Mouse (Mus musculus) bone marrow macrophage, adult 2 months (primary cell): Measurements from ENCODE around the gene Arl5c. TPM values are rescaled to one million over a fixed set of nuclear protein-coding genes. Genes with fewer than 3 reads are reported as not detected.

Source experiments
- H3K27ac ChIP-seq: 2 replicates; pipeline ENCODE4 v1.5.1; 2012; ENCODE audit warnings: low read depth, low read length; ENCODE audit not compliant: insufficient read depth
- H3K4me1 ChIP-seq: 2 replicates; pipeline ENCODE4 v1.6.1; 2012; ENCODE audit warnings: low read length; ENCODE audit not compliant: control insufficient read depth, insufficient read depth
- H3K4me3 ChIP-seq: 2 replicates; pipeline ENCODE4 v1.5.1; 2012; ENCODE audit warnings: mild to moderate bottlenecking, low read length, moderate library complexity; ENCODE audit not compliant: insufficient read depth
- CTCF ChIP-seq: IDR thresholded peaks from 2 replicates; pipeline ENCODE4 v1.5.1; 2012; ENCODE audit warnings: low read depth, mild to moderate bottlenecking, low read length, moderate library complexity
- POLR2A ChIP-seq: IDR thresholded peaks from 2 replicates; pipeline ENCODE4 v1.6.1; 2012; ENCODE audit warnings: mild to moderate bottlenecking, low read depth, low read length, borderline replicate concordance
- polyA plus RNA-seq: library from polyadenylated mRNA; stranded (reverse); fragments of >200 nt; gene quantifications from 2 replicates; pipeline ENCODE4 v1.2.4, GENCODE M21; 2012; ENCODE audit not compliant: missing spikeins, insufficient read depth, insufficient read length

Gene Arl5c
- polyA plus RNA-seq, 1 experiment = 128 TPM

DNA sequence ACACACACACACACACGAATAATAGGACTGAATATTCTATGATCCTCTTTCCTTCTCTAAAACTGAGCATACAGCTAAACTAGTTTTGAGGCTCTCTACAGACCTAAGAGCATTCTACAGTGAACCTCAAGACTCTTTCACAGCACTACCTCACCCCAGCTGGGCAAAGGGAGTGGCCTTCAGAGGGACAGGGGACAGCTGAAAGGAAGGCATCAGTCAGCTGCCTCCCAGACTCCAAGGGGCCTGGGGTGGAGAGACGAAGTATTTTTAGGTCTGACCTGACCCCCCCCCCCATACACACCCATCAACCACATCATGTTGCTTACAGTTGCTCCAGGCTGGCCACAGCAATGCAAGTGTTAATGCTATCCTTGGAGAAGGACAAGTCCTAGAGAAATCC, 25.1 kb upstream of the Arl5c start:
- Histone ChIP-seq H3K4me3 (no peak overlapping the region), H3K27ac (no peak overlapping the region), H3K4me1 (peaks cover 34% of the 10 kb centered on the region)
- TF ChIP-seq POLR2A = no peak
- no peak for TF ChIP-seq CTCF

DNA sequence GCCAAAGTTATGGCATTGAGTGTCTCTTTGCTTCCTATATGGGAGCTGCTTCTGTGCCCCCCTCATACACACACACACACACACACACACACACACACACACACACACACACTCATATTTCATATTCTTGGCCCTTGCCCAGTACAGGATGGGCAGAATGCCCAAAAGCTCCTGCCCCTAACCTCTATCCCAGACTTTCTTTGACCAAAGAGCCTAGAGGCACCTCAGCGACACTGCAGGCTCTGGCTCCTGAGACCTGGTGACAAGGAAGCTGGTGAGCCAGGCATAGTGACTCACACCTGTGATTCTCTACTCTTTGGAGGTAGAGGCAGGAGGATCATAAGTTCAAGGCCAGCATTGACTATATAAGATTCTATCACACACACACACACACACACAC, 24.7 kb upstream of the Arl5c start:
- Histone ChIP-seq H3K27ac (no peak overlapping the region), H3K4me3 (no peak overlapping the region), H3K4me1 (peaks cover 30% of the 10 kb centered on the region)
- TF ChIP-seq CTCF (no peak), POLR2A (no peak)

DNA sequence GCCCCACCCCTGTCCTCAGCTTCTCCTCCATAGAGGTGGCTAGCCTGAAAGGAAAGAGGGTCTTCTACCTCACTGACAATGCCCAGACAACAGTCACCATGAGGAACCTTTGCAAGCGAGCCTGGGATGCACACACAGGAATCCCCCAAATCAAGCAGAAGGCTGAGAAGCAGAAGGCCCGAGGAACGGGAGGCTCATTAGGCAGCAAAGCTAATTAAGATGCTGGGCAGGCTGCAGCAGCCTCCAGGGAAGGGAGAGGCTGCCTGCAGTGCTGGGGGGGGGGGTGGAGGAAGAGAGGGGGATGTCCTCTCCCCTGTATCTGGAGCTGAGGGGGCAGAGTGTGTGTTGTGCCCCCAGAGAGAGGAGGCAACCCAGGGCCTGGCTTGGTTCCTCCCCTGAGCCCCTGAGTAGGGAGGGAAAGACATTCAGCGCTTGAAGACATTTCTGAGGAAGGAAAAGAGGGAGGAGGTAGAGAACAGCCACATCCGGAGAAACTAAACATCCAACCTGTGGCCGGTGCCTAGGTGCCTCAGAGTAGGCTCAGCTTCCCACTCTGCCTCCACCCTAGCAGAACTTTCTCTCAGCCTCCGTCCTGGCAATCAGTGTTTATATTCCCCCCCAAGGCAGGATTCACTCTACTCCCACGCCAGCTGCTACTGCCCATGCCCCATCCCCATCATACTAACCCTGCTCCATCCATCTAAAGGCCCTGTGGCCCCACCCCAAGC, 24.1 kb upstream of the Arl5c start:
- Histone ChIP-seq H3K4me3 (no peak overlapping the region), H3K4me1 (peaks cover 28% of the 10 kb centered on the region), H3K27ac (no peak overlapping the region)
- TF ChIP-seq POLR2A (no peak), CTCF (no peak)

DNA sequence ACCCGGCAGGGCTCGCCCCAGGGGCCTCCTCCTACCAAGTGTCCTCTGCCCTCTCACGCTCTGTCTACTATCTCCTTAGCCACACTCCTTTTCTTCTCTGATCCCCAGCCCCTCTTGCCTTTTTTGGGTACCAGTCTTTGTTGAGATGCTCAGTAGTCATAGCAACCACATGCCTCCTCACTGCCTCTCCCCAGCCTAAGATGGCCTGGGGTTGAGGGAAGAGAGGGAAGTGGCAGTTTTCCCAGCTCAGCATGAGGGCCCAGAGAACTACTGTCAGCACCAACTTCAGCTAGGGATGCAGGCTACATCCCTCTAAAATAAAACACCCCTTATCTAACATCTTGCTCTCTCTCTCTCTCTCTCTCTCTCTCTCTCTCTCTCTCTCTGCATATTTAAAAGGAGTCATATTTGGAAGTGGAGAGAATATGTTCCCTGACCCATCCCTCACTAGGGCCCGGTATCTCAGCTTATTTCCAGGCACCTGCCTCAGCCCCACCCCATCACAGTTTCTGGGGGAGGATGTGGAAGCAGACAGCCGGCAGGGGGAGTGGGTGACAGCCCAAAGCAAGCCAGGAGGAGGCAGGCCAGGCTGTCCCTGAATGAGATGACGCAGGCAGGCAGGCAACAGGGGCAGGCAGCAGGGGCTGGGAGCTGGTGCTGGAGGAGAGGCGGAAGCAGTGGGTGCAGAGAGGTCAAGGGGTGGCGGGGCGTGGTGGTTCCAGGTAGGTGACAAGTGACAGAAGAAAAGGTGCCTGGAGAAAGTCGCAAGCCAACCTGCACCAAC, 23.1 kb upstream of the Arl5c start:
- H3K4me3 ChIP-seq = no peak overlapping the region
- no peak for TF ChIP-seq POLR2A
- no peak for TF ChIP-seq CTCF
- H3K27ac ChIP-seq = no peak overlapping the region
- peaks cover 22% of the 10 kb centered on the region for H3K4me1 ChIP-seq

DNA sequence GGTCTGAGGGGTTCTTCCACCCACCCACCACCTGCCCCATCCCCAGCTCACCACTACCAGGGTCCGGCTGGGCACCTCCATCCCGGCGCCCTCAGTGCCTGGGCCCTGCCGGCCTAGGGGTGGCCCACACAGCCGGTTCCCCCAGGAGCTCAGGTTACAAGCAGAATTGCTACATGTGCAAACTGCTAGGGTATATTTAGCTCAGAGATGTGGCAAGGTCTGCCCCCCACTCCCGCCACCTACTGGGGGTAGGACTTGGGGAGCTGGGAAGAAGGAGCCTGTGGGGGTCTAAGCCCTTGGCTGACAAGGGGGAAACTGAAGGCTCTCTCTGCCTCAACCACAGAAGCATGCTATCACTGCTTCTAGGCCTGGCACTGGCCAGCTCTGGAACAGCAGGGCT, 22.2 kb upstream of the Arl5c start:
- TF ChIP-seq CTCF (no peak), POLR2A (no peak)

DNA sequence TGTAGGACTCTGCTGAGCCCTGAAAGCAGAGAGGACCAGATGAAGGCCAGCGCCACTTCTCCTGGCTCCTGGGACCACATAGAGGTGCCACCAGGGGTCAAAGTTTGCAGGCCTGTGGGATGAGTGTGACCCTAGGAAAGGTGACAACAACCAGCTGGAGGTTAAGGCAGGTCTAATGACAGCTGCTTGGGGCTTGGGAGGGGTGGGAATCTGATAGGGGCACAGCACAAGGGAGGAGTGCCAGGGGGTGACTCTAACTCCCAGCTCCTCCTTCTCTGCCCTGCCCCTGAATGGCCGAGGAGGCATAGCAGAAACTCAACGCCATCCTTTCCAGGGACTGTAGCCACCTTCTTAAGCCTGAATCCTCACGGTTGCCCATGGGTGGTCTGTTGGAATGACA, 20.8 kb upstream of the Arl5c start:
- H3K27ac ChIP-seq = no peak overlapping the region
- no peak for TF ChIP-seq POLR2A
- H3K4me3 ChIP-seq = no peak overlapping the region
- peaks cover 11% of the 10 kb centered on the region for H3K4me1 ChIP-seq

More for the DNA sequence above, 22.2 kb upstream of the Arl5c start:
- no peak overlapping the region for H3K4me3 ChIP-seq
- no peak overlapping the region for H3K27ac ChIP-seq
- H3K4me1 ChIP-seq = peaks cover 16% of the 10 kb centered on the region

DNA sequence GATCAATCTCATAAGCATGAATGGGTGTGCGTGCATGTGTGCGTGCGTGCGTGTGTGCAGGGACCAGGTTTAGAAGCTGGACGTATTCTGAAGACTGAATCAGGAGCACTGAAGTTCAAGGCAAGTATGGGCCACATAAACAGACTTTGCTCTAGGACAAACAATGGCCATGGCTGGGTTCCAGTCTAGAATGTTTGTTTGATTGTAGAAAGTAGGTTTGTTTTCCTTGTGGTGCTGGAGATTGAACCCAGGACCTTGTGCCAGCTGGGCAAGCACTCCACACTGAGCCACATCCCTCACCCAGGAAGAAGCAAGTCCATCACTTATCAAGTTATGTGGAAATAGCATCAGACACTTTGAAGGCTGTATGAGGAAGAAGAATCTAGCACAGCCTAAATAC, 20.2 kb upstream of the Arl5c start:
- TF ChIP-seq CTCF (no peak), POLR2A (no peak)
- Histone ChIP-seq H3K27ac (no peak overlapping the region), H3K4me3 (no peak overlapping the region), H3K4me1 (peaks cover 4% of the 10 kb centered on the region)

DNA sequence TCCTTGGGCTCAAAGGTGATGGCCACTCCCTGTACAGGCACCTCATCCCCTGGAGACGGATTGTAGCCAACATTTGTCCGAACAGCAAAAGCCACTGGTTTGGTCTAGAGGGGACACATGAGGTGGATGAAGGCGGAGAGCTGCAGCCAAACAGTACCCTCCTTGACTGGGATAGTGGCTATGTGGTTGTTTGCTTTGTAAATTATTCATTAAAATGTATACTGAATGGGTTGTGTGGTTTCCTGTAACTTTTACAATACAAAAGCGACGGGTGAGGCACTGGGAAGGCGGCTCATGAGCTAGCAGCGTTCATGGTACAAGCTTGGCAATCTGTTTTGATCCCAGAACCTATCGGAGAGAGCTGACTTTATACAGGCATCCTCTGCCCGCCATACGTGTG, 16.9 kb upstream of the Arl5c start:
- no peak overlapping the region for H3K4me3 ChIP-seq
- TF ChIP-seq POLR2A (no peak), CTCF (no peak)
- H3K27ac ChIP-seq = no peak overlapping the region
- H3K4me1 ChIP-seq = no peaks in the 10 kb centered on the region

DNA sequence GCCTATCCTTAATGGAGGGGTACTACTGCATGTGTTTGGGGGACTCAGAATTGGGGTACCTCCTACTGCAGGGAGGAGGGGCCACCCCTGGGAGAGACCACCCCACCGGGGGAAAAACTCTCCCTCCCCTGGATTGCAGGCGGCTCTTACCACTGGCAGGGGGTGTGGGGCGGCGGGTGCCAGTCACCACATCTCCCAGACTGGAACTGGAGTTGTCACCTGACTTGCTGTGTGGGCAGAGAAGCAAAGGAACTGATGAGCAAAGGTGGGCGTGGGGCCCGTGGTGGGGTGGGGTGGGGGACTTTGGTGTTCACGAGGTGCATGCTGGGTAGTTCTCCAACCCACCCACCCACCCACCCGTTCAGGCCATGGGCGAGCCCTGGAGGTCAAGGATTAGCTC, 15.7 kb upstream of the Arl5c start:
- H3K27ac ChIP-seq = no peak overlapping the region
- no peak for TF ChIP-seq POLR2A
- TF ChIP-seq CTCF = no peak
- no peaks in the 10 kb centered on the region for H3K4me1 ChIP-seq
- H3K4me3 ChIP-seq = no peak overlapping the region

DNA sequence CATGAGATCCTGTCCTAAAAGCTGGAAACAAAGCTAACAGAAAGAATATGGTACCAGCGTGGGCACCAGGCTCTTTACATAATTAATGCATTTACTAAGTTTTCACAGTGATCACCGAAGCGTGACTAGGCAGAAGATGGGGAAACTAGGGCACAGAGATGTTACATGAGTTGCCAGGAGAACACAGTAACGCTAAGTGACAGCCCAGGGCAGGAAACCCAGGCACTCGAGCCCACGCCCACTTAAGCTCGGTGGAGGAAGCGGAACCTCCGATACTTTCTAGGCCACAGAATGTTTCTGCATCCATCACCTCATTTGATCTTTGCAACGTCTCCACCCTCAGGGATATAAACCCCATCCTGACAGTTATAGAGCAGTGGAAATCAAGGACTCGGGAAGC, 12.1 kb upstream of the Arl5c start:
- H3K27ac ChIP-seq = no peak overlapping the region
- H3K4me1 ChIP-seq = peaks cover 4% of the 10 kb centered on the region
- no peak overlapping the region for H3K4me3 ChIP-seq
- TF ChIP-seq CTCF (no peak), POLR2A (no peak)
